Mouse (Mus musculus): ENCODE data around the gene Hist1h2ak.
"Not testable (repeated sequence)": the region's sequence is repeated elsewhere in the genome, so short reads cannot be mapped to it uniquely, and the experiment has no call there.

Gene Hist1h2ak

DNA sequence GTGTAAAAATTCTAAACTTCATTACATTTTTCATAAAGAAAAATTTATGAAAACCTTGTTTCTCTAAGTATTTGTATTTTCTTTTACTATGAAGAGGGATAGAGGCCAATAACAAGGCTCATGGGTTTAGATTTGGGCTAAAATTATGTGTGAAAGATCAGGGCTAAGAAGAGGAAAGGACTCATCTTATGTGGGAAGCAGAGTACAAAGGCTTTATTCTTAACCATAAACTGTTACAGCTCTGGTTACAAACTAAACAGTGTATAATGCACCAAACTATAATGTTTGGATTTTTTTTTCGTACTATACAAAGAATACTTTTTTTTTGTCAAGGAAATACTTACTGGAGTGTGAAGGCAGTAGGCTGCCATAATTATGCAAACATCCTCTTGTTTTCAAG is 2.1 kb upstream of the Hist1h2ak start:
- no peak for DNase-seq (ENCODE audit: low spot score)

DNA sequence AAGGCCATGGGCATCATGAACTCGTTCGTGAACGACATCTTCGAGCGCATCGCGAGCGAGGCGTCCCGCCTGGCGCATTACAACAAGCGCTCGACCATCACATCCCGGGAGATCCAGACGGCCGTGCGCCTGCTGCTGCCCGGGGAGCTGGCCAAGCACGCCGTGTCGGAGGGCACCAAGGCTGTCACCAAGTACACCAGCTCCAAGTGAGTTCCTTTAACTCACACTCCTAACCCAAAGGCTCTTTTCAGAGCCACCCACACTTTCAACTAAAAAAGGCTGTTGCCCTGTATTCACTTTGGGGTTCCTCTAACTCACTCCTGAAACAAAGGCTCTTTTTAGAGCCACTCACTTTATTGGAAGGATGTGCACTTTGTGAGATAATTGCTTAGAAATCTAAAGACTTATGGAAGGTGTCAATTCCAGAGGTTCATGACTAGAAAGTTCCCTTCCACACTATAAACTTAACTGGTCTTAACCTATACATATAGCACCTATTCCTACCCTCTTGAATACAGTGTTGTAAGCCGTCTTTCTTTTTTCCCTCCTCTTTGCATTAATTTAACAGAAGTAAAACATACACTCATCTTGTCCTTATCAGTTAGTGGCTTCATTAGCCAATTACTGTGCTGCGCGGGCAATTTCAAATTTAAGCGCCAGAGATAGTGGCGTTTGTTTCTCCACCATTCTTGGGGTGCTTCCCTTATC is 821 bp upstream of the Hist1h2ak start:
- not testable (repeated sequence) for DNase-seq (ENCODE audit: low spot score)

GRCm38 (mm10) chr13:21753051-21753523 is 540 bp downstream of the Hist1h2ak start:
- no peak for DNase-seq (ENCODE audit: low spot score)

DNA sequence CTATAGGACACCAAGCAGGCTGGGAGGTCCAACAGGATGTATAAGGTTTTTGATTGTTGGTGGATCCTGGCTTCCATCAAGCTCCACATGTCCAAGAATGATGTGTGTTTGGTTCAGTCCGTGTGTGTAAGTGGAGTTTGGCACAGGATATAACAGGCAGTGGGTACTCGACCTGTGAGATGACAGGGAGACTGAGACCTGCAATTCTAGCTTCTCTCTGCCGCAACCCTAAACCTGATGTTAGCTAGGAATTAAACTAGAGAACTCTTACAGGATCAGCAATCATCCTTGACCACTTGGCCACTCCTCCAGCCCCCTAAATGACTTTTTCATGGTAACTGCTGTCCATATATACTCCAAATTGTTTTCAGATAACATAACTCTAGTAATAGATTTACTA is 1.3 kb downstream of the Hist1h2ak start:
- DNase-seq (ENCODE audit: low spot score), result no peak

GRCm38 (mm10) chr13:21751827-21752226 is 1.8 kb downstream of the Hist1h2ak start:
- DNase-seq (ENCODE audit: low spot score), result no peak

DNA sequence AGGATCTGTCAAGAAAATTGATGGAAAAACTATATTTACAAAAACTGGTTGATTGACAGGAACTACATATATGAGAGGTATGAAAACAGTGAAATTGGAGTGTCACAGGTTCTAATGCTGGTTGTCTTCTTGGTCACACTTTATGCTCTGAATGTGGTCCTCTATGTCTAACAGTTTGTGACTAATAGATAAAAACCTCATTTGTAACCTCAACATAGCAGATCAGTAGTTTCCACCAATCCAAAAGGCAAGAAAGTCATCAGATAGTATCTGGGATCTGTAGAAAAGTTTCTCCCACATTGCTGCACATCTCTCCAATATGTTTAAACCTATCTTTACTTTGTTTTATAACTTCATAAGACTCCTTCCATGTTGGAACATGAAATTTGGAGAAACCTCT is 2.2 kb downstream of the Hist1h2ak start:
- DNase-seq (ENCODE audit: low spot score), result no peak

DNA sequence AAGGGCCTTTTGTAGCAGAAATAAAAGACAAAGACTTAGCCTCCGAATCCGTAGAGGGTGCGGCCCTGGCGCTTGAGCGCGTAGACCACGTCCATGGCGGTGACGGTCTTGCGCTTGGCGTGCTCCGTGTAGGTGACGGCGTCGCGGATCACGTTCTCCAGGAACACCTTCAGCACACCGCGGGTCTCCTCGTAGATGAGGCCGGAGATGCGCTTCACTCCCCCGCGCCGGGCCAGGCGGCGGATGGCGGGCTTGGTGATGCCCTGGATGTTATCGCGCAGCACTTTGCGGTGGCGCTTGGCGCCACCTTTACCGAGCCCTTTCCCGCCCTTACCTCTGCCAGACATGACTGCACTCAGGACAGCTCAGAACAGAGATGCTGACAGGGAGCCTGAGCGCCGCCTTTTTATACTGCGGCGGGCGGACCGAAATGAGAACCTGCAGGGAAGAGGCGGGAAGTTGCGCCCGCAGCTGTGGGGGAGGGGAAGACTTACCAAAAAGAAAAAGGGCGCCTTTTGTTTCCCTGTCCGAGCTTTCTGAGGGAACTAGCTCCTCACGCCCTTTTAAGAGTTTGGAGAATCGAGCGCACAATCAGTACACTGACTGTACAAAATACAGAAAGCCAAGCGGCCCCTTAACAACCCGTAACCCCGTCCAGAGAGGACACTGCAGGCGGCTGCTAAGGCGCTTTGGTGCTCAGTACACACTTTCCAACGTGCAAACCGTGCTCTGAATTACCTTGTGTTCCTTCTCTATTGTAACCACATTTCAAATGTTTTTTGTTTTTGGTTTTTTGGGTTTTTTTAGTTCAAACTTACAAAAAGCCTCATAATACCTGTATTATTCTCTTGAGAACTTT is 3.2 kb downstream of the Hist1h2ak start, which contains the start of gene Hist1h4k:
TSS of gene Hist1h4k (minus strand) at position 347 of the 859 bp plus-strand sequence.
- peak; percentile 90 for DNase-seq (ENCODE audit: low spot score)

GRCm38 (mm10) chr13:21749387-21750158 is 4.1 kb downstream of the Hist1h2ak start:
- DNase-seq (ENCODE audit: low spot score), result no peak

DNA sequence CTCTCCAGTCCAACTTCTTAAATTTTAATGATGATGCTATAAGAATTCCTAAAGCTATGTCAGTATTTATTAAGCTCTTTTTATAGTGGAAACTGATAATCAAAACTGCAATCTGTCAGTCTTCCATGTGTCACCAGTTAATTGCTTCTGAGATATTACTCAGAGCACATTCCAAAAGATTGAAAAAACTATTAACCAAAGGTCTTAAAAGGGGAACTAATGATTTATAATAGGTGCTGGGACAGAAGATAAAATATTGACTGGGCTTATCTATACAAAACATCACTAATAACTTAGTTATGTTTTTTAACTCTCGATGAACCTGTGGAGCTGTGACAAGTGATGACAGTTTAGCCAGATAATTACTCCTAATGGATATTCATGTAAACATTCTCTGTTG is 8.6 kb downstream of the Hist1h2ak start:
- DNase-seq (ENCODE audit: low spot score), result no peak

DNA sequence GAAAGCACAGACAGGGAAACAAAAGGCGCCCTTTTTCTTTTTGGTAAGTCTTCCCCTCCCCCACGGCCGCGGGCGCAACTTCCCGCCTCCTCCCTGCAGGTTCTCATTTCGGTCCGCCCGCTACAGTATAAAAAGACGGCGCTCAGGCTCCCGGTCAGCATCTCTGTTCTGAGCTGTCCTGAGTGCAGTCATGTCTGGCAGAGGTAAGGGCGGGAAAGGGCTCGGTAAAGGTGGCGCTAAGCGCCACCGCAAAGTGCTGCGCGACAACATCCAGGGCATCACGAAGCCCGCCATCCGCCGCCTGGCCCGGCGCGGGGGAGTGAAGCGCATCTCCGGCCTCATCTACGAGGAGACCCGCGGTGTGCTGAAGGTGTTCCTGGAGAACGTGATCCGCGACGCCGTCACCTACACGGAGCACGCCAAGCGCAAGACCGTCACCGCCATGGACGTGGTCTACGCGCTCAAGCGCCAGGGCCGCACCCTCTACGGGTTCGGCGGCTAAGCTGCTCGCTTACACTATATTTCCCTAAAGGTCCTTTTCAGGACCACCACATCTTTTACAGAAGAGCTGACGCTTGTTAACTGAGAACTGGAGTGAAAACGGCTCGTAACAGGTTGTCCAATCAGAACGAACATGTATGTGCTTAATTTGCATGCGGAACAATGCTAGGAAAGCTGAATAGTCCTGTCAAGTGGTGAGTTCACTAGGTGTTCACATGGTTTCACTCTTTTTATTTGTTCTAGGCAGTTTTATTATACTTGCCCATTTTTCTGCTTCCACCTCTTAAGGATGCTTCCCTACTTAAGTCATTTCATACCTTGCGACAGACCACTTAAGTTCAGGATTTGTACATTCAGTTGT is 18.5 kb downstream of the Hist1h2ak start, which contains the start of gene Hist1h4j:
TSS of gene Hist1h4j (plus strand) at position 159 of the 862 bp plus-strand sequence.
- DNase-seq (ENCODE audit: low spot score), result not testable (repeated sequence)

DNA sequence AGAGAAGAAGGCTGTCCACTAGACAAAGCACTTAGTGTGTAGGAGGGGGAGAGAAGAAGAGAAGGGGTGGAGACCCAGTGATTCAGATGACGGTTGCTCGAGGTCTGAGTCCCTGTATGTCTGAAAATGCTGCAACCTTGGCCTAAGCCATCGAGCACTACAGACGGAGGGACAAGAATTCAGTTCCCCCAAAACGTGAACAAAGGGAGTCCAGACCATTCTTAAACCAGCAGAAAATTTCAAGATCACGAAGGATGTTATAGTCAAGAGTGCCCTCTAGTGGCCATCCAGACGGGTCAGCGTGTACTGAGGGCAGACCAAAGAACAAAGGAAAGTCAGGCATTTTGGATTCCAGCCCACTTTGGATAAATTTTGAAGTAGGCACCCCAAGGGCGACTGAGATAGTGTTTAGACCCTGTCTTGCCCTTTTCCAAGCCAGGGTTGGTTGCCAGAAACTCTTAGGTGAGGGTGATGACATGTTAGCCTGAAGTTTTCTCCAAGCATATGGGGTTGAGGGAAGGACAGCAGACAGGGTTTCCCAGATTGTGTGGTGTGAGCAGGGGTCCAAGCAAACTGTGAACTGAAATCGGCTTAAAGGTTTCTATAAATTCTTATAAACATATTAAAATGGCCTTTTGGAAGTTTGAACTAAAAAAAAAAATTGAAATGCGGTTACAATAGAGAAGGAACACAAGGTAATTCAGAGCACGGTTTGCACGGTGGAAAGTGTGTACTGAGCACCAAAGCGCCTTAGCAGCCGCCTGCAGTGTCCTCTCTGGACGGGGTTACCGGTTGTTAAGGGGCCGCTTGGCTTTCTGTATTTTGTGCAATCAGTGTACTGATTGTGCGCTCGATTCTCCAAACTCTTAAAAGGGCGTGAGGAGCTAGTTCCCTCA is 19.4 kb downstream of the Hist1h2ak start:
- DNase-seq (ENCODE audit: low spot score), result no peak

DNA sequence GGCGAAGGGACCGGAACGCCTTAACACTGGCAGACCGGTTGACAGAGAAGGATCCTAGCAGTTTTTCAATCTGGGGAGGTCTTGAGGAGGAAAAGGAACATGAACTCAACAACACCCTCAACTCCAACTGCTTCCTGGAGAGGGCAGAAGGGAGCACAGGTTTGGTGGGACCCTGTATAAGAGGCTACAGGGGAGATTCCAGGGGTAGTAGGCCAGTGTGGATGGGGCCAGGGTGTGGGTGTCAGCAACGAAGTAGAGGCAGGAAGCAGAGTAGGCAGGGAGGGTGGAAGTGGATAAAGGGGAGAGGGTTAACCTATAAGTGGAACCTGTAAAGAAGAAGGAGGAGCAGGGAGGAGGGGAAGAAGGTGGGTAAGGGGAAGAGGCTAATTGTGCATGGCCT is 20.2 kb downstream of the Hist1h2ak start:
- no peak for DNase-seq (ENCODE audit: low spot score)

GRCm38 (mm10) chr13:21729544-21729943 is 24.1 kb downstream of the Hist1h2ak start:
- DNase-seq (ENCODE audit: low spot score), result no peak

DNA sequence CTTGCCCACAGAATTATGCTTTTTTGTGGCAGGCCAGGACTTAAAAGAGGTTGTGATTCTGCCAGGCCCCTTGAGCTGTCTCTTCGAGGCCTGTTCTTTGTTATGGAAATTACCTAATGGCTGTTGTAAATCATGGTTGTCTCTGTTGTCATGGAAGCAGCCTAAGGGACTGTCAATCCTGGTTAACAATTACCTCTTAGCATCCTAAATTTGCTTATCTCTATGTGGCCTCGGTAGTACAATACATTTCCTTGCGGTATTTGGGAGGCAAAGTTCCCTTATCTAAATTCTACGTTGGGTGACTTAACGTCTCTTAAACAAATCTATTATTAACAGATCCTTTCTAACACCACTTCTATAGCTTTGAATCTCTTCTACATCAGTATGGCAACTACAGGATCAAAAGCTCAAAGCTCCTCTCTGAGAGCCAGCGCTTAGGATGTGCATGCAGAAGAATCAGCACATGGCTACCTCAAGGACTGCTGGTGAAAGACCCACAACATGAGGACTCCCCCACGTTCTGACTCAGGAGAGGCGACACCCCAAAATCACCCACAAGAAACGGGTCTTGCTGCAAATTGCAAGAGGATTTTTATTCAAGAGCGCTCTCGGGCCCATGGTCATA is 25.6 kb downstream of the Hist1h2ak start:
- DNase-seq (ENCODE audit: low spot score), result no peak

DNA sequence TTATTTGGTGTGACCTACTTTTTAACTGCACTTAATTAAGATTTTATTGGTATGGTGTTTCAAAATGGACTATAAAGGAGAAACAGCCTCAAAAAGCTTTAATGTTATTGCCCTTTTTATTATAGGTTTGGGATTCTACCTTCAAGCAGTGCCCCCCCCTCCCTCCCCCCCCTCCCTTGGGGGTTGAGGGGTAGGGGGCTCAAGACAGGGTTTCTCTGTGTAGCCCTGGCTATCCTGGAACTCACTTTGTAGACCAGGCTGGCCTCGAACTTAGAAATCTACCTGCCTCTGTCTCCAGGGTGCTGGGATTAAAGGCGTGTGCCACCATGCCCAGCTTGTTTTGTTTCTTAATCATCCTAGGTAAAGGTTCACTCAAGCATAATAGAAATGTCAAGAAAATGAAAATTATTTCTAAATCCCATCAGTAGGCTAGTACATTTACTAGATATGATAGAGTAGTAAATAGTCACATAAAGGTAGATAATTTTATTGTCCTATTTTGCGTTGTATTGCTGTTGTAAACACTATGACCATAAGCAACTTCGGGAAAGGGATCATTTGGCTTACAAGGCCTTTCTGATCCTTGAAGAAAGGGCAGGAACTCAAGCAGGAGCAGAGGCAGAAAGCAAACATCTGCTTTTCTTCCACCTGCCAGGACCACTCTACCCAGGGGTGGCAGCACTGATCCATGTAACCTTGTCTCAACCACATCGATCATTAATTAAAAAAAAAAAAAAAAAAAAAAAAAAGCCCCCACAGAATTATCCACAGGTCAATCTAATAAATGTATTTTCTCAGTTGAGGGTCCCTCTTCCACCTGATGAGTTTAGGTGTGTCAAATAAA is 30.4 kb downstream of the Hist1h2ak start:
- no peak for DNase-seq (ENCODE audit: low spot score)

- no peak for DNase-seq (ENCODE audit: low spot score)
These were observed 31.2 kb downstream of the Hist1h2ak start for GRCm38 (mm10) chr13:21722373-21722925.

DNA sequence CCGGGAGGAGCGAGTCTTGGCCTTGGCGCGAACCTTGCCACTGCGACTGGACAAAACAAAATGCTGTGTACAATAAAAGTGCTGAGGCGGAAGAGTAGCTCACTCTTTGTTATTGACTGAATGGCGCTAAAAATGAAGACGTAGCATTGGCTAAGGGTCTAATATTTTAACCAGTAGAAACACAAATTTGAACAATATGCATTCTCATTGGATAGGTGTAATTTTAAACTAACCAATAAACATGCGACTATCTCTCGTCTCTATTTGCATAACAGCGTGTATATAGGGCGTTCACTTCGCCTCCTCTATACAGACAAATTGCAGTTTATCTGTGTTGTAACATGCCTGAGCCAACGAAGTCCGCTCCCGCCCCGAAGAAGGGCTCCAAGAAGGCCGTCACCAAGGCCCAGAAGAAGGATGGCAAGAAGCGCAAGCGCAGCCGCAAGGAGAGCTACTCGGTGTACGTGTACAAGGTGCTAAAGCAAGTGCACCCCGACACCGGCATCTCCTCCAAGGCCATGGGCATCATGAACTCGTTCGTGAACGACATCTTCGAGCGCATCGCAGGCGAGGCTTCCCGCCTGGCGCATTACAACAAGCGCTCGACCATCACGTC is 31.8 kb downstream of the Hist1h2ak start, which contains the start of gene Hist1h2bm:
TSS of gene Hist1h2bm (plus strand) at position 288 of the 616 bp plus-strand sequence.
- peak; percentile 90 for DNase-seq (ENCODE audit: low spot score)
